8 mouse cellular contexts compared by ENCODE assay signal in genomic region chr11:113619420-113620080, GRCm38 (mm10). TPM values are rescaled to one million over a fixed set of nuclear protein-coding genes. Genes with fewer than 3 reads are reported as not detected.
DNase-seq lines count a peak whose midpoint lies in the region; ATAC-seq and TF ChIP-seq lines count a peak whose summit lies in the region.

No protein-coding gene starts in this region.

- H3K9me3 ChIP-seq in heart, embryonic 10.5 days: no peaks in the 10 kb centered on the region
- no peaks in the 10 kb centered on the region for H3K9me3 ChIP-seq in limb, embryonic 15.5 days
- H3K9me3 ChIP-seq in stomach, embryonic 16.5 days (replicated peaks; ENCODE audit: control insufficient read depth, low read length): no peaks in the 10 kb centered on the region

- 5% methylated on average over 31 of the region's 31 CpGs for WGBS in heart, embryonic 10.5 days
- WGBS in thymus, adult 2 months: under 1% methylated on average over 31 of the region's 31 CpGs
- 3% methylated on average over 30 of the region's 31 CpGs for WGBS in limb, embryonic 15.5 days
- 4% methylated on average over 31 of the region's 31 CpGs for whole genome bisulfite sequencing in stomach, embryonic 16.5 days

- no peak; the same call in 1 of the 2 replicates for TF ChIP-seq POLR2A in thymus, adult 2 months (IDR thresholded peaks at IDR 0.05; ENCODE audit: control insufficient read depth, extremely low read depth, insufficient read depth, low read length, poor library complexity)

- intact Hi-C loops in heart, postnatal 14 days (cut with DNase I): loop anchor here (5.0 kb wide), 1 partner anchor 437 kb away; no protein-coding TSS in a partner anchor

- peak overlapping the region; percentile 90 for H3K4me2 ChIP-seq in limb, embryonic 15.5 days
- peak overlapping the region; percentile 74 for H3K4me2 ChIP-seq in stomach, embryonic 16.5 days (ENCODE audit: low read depth, low read length)

- H3K9ac ChIP-seq in limb, embryonic 15.5 days: no peak overlapping the region
- H3K9ac ChIP-seq in stomach, embryonic 16.5 days (ENCODE audit: low read length): peak overlapping the region; percentile 51

- H3K36me3 ChIP-seq in heart, embryonic 10.5 days: no peaks in the 10 kb centered on the region
- H3K36me3 ChIP-seq in thymus, adult 2 months (ENCODE audit: control insufficient read depth, insufficient read depth, low read length): no peaks in the 10 kb centered on the region
- no peaks in the 10 kb centered on the region for H3K36me3 ChIP-seq in limb, embryonic 15.5 days
- no peaks in the 10 kb centered on the region for H3K36me3 ChIP-seq in stomach, embryonic 16.5 days (ENCODE audit: control insufficient read depth, insufficient read depth, low read length)

- no peak for ATAC-seq in limb, embryonic 15.5 days (ENCODE audit: insufficient number of reproducible peaks, low FRiP score, low TSS enrichment, low read depth)
- 0 out of 2 replicates have a peak, but pooled peaks have one; percentile 6 for ATAC-seq in stomach, embryonic 16.5 days (ENCODE audit: insufficient read depth, low FRiP score)

- H3K4me1 ChIP-seq in heart, embryonic 10.5 days: peaks cover 24% of the 10 kb centered on the region
- H3K4me1 ChIP-seq in thymus, adult 2 months (replicated peaks; ENCODE audit: control insufficient read depth, insufficient read depth, low read length): peaks cover 65% of the 10 kb centered on the region
- H3K4me1 ChIP-seq in limb, embryonic 15.5 days: peaks cover 24% of the 10 kb centered on the region
- H3K4me1 ChIP-seq in stomach, embryonic 16.5 days (ENCODE audit: control insufficient read depth, insufficient read depth, low read length): peaks cover 19% of the 10 kb centered on the region; the same call in 1 of the 2 replicates

- peaks cover 68% of the 10 kb centered on the region for H3K27me3 ChIP-seq in heart, embryonic 10.5 days (ENCODE audit: insufficient read depth, poor library complexity, severe bottlenecking)
- H3K27me3 ChIP-seq in thymus, adult 2 months (ENCODE audit: control insufficient read depth, insufficient read depth, low read length): no peaks in the 10 kb centered on the region; the same call in 1 of the 2 replicates
- peaks cover 47% of the 10 kb centered on the region for H3K27me3 ChIP-seq in limb, embryonic 15.5 days
- H3K27me3 ChIP-seq in stomach, embryonic 16.5 days (ENCODE audit: control insufficient read depth, insufficient read depth, low read length): peaks cover 29% of the 10 kb centered on the region

- peak overlapping the region; percentile 62 for H3K4me3 ChIP-seq in heart, embryonic 10.5 days
- peak overlapping the region; percentile 58 for H3K4me3 ChIP-seq in thymus, adult 2 months (ENCODE audit: control insufficient read depth, insufficient read depth, low read length)
- H3K4me3 ChIP-seq in limb, embryonic 15.5 days: peak overlapping the region; percentile 46
- H3K4me3 ChIP-seq in stomach, embryonic 16.5 days (replicated peaks; ENCODE audit: low read length): peak overlapping the region; percentile 45

- no peak for TF ChIP-seq CTCF in thymus, adult 2 months (IDR thresholded peaks at IDR 0.05; ENCODE audit: borderline replicate concordance, control insufficient read depth, extremely low read depth, insufficient read depth, low read length, poor library complexity)

- H3K27ac ChIP-seq in heart, embryonic 10.5 days: 0 out of 2 replicates have a peak overlapping the region, but pooled peaks have one; percentile 50
- H3K27ac ChIP-seq in thymus, adult 2 months (ENCODE audit: control insufficient read depth, insufficient read depth, low read length): no peak overlapping the region
- no peak overlapping the region for H3K27ac ChIP-seq in limb, embryonic 15.5 days
- H3K27ac ChIP-seq in stomach, embryonic 16.5 days (ENCODE audit: low read length): no peak overlapping the region

- DNase-seq in heart, embryonic 10.5 days (ENCODE audit: low spot score): no peak
- no peak for DNase-seq in heart, postnatal 14 days
- no peak for DNase-seq in thymus, adult 2 months
- DNase-seq in thymus, postnatal 10 days (ENCODE audit: low spot score in 2 of 2): no peak
- DNase-seq in c-Kit-positive CD71-positive TER-119-positive erythroid progenitor cells, embryonic 14.5 days (ENCODE audit: low spot score): no peak
- DNase-seq in right cerebral cortex, postnatal 4 days: no peak

RNA-seq across cellular contexts. Expression of gene Sstr2, which starts 0.4 kb away (rescaled TPM):
- 0.74 and 1.1 TPM in 2 replicates for polyA plus RNA-seq in heart, embryonic 10.5 days (2016; fragmentation: Nextera tagmentation; extraction: Ambion mirVana)
- total RNA-seq in heart, postnatal 14 days (2021): not detected
- polyA plus RNA-seq in thymus, adult 2 months (2012; rRNA removed): 4.9 and 6.7 TPM in 2 replicates
- polyA plus RNA-seq in limb, embryonic 15.5 days (2015; fragmentation: Nextera tagmentation; extraction: Ambion mirVana): 1.0 and 1.6 TPM in 2 replicates
- 1.6 and 2.3 TPM in 2 replicates for polyA plus RNA-seq in stomach, embryonic 16.5 days (2015; fragmentation: Nextera tagmentation; extraction: Ambion mirVana)

RNA-seq across cellular contexts. Expression of gene Cog1, which starts 29.4 kb away (rescaled TPM):
- 23.2 and 23.3 TPM in 2 replicates for polyA plus RNA-seq in heart, embryonic 10.5 days (2016; fragmentation: Nextera tagmentation; extraction: Ambion mirVana)
- total RNA-seq in heart, postnatal 14 days (2021): 10 to 100 TPM; 16.1 to 18.5 TPM
- polyA plus RNA-seq in thymus, adult 2 months (2012; rRNA removed): 66.4 and 67.4 TPM in 2 replicates
- 24.9 and 25.4 TPM in 2 replicates for polyA plus RNA-seq in limb, embryonic 15.5 days (2015; fragmentation: Nextera tagmentation; extraction: Ambion mirVana)
- polyA plus RNA-seq in stomach, embryonic 16.5 days (2015; fragmentation: Nextera tagmentation; extraction: Ambion mirVana): 17.3 and 20.8 TPM in 2 replicates

RNA-seq across cellular contexts. Expression of gene Slc39a11, which starts 30.3 kb away (rescaled TPM):
- 23.0 and 26.6 TPM in 2 replicates for polyA plus RNA-seq in heart, embryonic 10.5 days (2016; fragmentation: Nextera tagmentation; extraction: Ambion mirVana)
- 1 to 10 TPM; 2.9 to 3.7 TPM for total RNA-seq in heart, postnatal 14 days (2021)
- polyA plus RNA-seq in thymus, adult 2 months (2012; rRNA removed): 18.0 and 19.0 TPM in 2 replicates
- polyA plus RNA-seq in limb, embryonic 15.5 days (2015; fragmentation: Nextera tagmentation; extraction: Ambion mirVana): 30.0 and 30.1 TPM in 2 replicates
- 47.9 and 50.3 TPM in 2 replicates for polyA plus RNA-seq in stomach, embryonic 16.5 days (2015; fragmentation: Nextera tagmentation; extraction: Ambion mirVana)
